Mouse (Mus musculus): ENCODE measurements at regions not wholly inside any gene's neighbourhood (a gene's known extent, or its start where the extent isn't known, plus 50 kb on each side); places are given as distances from the start of the nearest gene placed in this dataset.

DNA sequence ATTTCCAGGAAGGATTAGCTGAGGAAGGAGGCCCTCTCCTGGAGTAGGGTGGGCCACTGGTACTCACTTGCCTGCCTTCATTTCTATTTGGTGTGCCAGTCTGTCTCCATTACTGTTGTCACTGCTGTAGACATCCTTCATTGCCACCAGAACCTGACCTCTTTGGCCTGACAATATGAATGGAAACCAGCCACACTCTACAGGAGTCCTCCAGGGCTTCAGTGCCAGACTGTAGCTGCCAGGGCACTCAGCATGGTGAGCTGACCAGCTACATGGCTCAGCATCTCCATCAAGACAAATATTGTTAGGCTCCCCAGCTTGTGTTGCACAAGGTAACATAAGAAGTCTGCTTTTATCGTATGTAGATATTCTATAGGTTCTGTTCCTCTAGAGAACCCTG is 205.2 kb upstream of the Adra1b start:
- no peak for TF ChIP-seq POLR2A (IDR thresholded peaks at IDR 0.05; ENCODE audit: control insufficient read depth, low read depth, low read length)
- no peak for TF ChIP-seq CTCF (IDR thresholded peaks at IDR 0.05; ENCODE audit: control insufficient read depth, insufficient read depth, insufficient replicate concordance, low read depth, low read length)
